Mouse (Mus musculus) forebrain, embryonic 10.5 days (tissue): ENCODE results near the gene Gm37240. TPM values are rescaled to one million over a fixed set of nuclear protein-coding genes. Genes with fewer than 3 reads are reported as not detected.

ENCODE experiments used
- DNase-seq: peaks from one replicate; pipeline ENCODE4 v3.0.0-alpha.2; 2017; ENCODE audit warnings: low spot score; ENCODE audit errors: extremely low spot score
- H3K27ac ChIP-seq: fragments of 300-500 bp; sonication (generic); 2 replicates; pipeline ENCODE4 v1.5.1; 2016; ENCODE audit warnings: mild to moderate bottlenecking
- H3K27me3 ChIP-seq: fragments of 300-500 bp; sonication (generic); 2 replicates; pipeline ENCODE4 v1.6.1; 2016; ENCODE audit warnings: mild to moderate bottlenecking; ENCODE audit not compliant: poor library complexity, severe bottlenecking
- H3K36me3 ChIP-seq: fragments of 300-500 bp; sonication (generic); replicated peaks from 2 replicates; pipeline ENCODE4 v1.6.1; 2016; ENCODE audit warnings: mild to moderate bottlenecking, moderate library complexity
- H3K4me1 ChIP-seq: fragments of 300-500 bp; sonication (generic); 2 replicates; pipeline ENCODE4 v1.6.1; 2016
- H3K4me3 ChIP-seq: fragments of 300-500 bp; sonication (generic); 2 replicates; pipeline ENCODE4 v1.5.1; 2016; ENCODE audit warnings: mild to moderate bottlenecking, moderate library complexity
- H3K9me3 ChIP-seq: fragments of 300-500 bp; sonication (generic); 2 replicates; pipeline ENCODE4 v1.6.1; 2016; ENCODE audit warnings: mild to moderate bottlenecking, moderate library complexity
- WGBS: fragments of 180-500 bp; shearing (Covaris S2); methylation state at CpG from one replicate; pipeline ENCODE4 v1.1.7; 2016; 5-methylcytosine and 5-hydroxymethylcytosine counted together
- polyA plus RNA-seq: library from polyadenylated mRNA; unstranded; fragments of >200 nt; fragmentation: Nextera tagmentation; extraction: Ambion mirVana; gene quantifications from 2 replicates; pipeline ENCODE4 v1.2.1, GENCODE M21; 2016

The Gm37240 gene
- polyA plus RNA-seq, 1 experiment from 2014 or later, result 0.77 TPM

DNA sequence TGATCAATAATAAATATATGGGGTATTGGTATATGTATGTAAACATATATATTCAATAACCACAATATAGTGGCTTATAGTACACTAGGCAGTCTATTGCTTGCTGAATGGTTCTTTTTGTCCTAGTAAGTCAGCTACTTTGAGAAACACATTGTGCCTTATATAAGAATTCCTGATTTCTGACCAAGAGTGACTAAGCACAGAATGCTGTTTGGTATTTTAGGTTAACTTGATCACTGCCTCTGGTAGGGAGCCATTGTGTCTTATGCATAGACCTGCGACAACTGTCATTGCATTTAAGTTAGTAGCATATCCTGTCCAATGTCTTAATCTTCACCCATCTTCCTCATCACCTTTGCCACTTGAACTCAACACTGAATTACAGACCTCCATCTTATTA lies 267.6 kb downstream of the Gm37240 start:
- Histone ChIP-seq H3K27ac (no peak overlapping the region), H3K9me3 (no peaks in the 10 kb centered on the region), H3K36me3 (peaks cover 42% of the 10 kb centered on the region), H3K4me3 (no peak overlapping the region), H3K27me3 (no peaks in the 10 kb centered on the region), H3K4me1 (no peaks in the 10 kb centered on the region)
- WGBS, result 95% methylated on average over 1 of the region's 1 CpGs
- no peak for DNase-seq

GRCm38 (mm10) chr3:85619345-85619744 lies 268.0 kb downstream of the Gm37240 start:
- Histone ChIP-seq H3K27ac (no peak overlapping the region), H3K4me1 (no peaks in the 10 kb centered on the region), H3K4me3 (no peak overlapping the region), H3K27me3 (no peaks in the 10 kb centered on the region), H3K9me3 (no peaks in the 10 kb centered on the region), H3K36me3 (peaks cover 42% of the 10 kb centered on the region)
- DNase-seq, result no peak
- WGBS, result 88% methylated on average over 5 of the region's 5 CpGs

DNA sequence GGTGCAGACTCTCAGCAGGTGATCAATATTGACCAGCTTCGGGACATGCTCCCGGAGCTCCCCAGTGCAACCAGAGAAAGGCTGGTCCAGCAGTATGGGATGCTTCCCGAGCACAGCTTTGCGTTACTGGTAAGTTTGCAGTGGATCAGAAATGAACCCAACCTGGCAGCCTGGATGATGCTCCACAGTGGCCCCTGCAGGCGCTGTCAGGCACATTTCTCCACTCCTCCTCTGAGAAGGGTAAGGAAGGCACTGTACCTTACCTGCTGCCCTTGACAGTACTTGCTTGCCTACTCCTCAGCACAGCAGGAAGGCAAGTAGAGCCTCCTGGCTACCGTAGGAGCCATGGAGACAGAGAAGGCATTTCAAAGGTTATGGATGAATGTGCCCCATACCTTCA lies 268.4 kb downstream of the Gm37240 start:
- Histone ChIP-seq H3K27ac (no peak overlapping the region), H3K36me3 (peaks cover 42% of the 10 kb centered on the region), H3K9me3 (no peaks in the 10 kb centered on the region), H3K4me1 (no peaks in the 10 kb centered on the region), H3K4me3 (no peak overlapping the region), H3K27me3 (no peaks in the 10 kb centered on the region)
- no peak for DNase-seq
- WGBS, result 82% methylated on average over 6 of the region's 6 CpGs

- no peaks in the 10 kb centered on the region for H3K27me3 ChIP-seq
- H3K36me3 ChIP-seq, result peaks cover 42% of the 10 kb centered on the region
- no peaks in the 10 kb centered on the region for H3K9me3 ChIP-seq
- no peak overlapping the region for H3K4me3 ChIP-seq
- H3K27ac ChIP-seq, result no peak overlapping the region
- no peaks in the 10 kb centered on the region for H3K4me1 ChIP-seq
- WGBS, result 93% methylated on average over 1 of the region's 1 CpGs
- DNase-seq, result no peak
Measured at GRCm38 (mm10) chr3:85616389-85616788, 270.9 kb downstream of the Gm37240 start.

DNA sequence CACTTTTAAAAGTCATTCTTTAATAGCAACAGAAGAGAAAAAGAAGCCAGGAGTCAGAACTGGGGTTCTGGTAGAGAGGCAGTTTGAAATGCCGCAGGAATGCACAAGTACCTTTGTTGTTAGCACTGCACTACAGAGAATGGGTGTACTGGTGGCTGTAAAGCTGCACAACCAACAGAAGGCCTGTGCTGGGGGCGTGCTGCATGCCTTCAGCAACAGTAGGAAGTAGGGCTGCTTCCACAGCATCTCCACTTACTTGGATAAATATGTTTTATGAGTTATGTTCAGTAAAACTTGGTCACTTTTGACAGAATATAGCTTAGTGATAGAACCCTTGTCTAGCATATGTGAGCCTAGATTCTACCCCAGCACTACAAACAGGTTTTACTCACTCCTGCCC lies 279.6 kb downstream of the Gm37240 start:
- Histone ChIP-seq H3K27ac (no peak overlapping the region), H3K4me1 (peaks cover 22% of the 10 kb centered on the region), H3K9me3 (no peaks in the 10 kb centered on the region), H3K36me3 (peaks cover 13% of the 10 kb centered on the region), H3K27me3 (no peaks in the 10 kb centered on the region), H3K4me3 (no peak overlapping the region)
- 90% methylated on average over 2 of the region's 2 CpGs for WGBS
- no peak for DNase-seq

- Histone ChIP-seq H3K27ac (no peak overlapping the region), H3K9me3 (no peaks in the 10 kb centered on the region), H3K27me3 (no peaks in the 10 kb centered on the region), H3K4me1 (peaks cover 30% of the 10 kb centered on the region), H3K4me3 (no peak overlapping the region), H3K36me3 (peaks cover 13% of the 10 kb centered on the region)
- 92% methylated on average over 3 of the region's 3 CpGs for WGBS
- DNase-seq, result no peak
Measured at GRCm38 (mm10) chr3:85606912-85607311, 280.4 kb downstream of the Gm37240 start.

DNA sequence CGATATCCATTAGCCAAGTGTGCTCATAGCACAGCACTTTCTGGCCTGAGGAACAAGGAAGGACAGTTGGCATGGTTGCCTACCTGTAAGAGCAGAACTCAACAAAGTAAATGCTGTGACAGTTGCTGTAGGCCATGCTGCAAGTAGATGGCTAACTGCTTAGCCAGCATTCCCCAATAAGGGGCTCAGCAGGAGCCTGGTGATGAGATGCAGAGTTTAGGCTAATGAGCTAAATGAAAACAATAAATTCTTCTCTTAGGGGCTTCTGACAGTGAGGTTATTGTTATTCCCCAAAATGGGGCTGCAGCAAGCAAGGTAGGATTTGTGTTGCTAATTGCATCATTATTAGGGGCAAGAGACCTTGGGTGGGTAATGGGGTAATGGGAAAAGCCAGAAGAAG lies 283.5 kb downstream of the Gm37240 start:
- no peaks in the 10 kb centered on the region for H3K27me3 ChIP-seq
- WGBS, result 95% methylated on average over 1 of the region's 1 CpGs
- H3K9me3 ChIP-seq, result no peaks in the 10 kb centered on the region
- H3K4me3 ChIP-seq, result no peak overlapping the region
- peaks cover 40% of the 10 kb centered on the region for H3K4me1 ChIP-seq
- H3K27ac ChIP-seq, result no peak overlapping the region
- DNase-seq, result no peak
- peaks cover 10% of the 10 kb centered on the region for H3K36me3 ChIP-seq

DNA sequence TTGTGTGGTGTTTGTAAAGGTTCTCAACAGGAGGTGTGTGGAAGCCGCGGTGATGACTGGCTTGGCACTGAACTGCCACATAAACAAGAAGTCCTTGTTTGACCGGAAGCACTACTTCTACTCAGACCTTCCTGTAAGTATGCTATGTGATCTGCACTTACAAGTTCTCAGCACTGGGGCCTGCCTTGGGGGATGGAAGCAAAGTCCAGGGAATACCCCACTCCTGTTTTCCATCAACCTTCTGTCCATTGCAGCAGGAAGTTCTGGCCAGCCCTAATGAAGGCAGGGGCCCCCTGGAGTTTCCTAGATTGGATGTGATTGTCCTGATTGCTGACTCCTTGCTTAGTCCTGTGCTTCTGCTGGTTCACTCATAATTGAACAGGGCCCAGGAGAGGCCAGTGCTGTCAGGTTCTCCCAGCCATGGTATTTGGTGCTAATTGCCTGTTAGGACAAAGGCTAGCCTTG lies 285.4 kb downstream of the Gm37240 start:
- H3K27ac ChIP-seq, result peak overlapping the region; percentile 66
- no peak overlapping the region for H3K4me3 ChIP-seq
- no peaks in the 10 kb centered on the region for H3K9me3 ChIP-seq
- H3K4me1 ChIP-seq, result peaks cover 40% of the 10 kb centered on the region
- 50% methylated on average over 3 of the region's 3 CpGs for WGBS
- peak; percentile 49 for DNase-seq
- peaks cover 10% of the 10 kb centered on the region for H3K36me3 ChIP-seq
- no peaks in the 10 kb centered on the region for H3K27me3 ChIP-seq

- H3K4me3 ChIP-seq, result no peak overlapping the region
- H3K27me3 ChIP-seq, result no peaks in the 10 kb centered on the region
- no peak for DNase-seq
- 93% methylated on average over 3 of the region's 3 CpGs for WGBS
- no peak overlapping the region for H3K27ac ChIP-seq
- no peaks in the 10 kb centered on the region for H3K9me3 ChIP-seq
- H3K4me1 ChIP-seq, result peaks cover 36% of the 10 kb centered on the region
- H3K36me3 ChIP-seq, result no peaks in the 10 kb centered on the region
Measured at GRCm38 (mm10) chr3:85599526-85599925, 287.8 kb downstream of the Gm37240 start.

DNA sequence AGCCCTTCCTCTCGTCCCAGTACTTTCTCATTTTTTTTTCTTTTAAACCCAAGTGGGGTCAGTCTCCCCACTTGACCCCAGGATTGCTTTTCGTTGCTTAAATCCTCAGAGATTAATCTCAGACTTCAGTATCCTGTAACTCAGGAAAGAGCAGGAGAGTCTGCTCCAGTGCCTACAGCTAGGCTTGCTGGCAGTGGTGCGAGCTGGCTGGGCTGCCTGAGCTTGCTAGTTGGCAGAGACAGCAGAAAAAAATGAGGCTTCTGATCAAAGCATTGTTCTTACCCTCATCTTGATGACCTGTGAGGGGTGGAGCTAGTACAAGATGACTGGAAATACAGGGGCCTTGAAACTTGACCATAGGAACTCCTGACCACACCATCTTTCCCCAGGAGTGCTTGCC lies 292.9 kb downstream of the Gm37240 start:
- WGBS, result 80% methylated on average over 3 of the region's 3 CpGs
- Histone ChIP-seq H3K27me3 (no peaks in the 10 kb centered on the region), H3K4me3 (no peak overlapping the region), H3K36me3 (no peaks in the 10 kb centered on the region), H3K4me1 (no peaks in the 10 kb centered on the region), H3K27ac (no peak overlapping the region), H3K9me3 (no peaks in the 10 kb centered on the region)
- DNase-seq, result no peak

GRCm38 (mm10) chr3:85592640-85593252 lies 294.6 kb downstream of the Gm37240 start:
- Histone ChIP-seq H3K27me3 (no peaks in the 10 kb centered on the region), H3K4me1 (no peaks in the 10 kb centered on the region), H3K9me3 (no peaks in the 10 kb centered on the region), H3K27ac (no peak overlapping the region), H3K36me3 (no peaks in the 10 kb centered on the region), H3K4me3 (no peak overlapping the region)
- DNase-seq, result no peak
- 95% methylated on average over 5 of the region's 5 CpGs for WGBS

GRCm38 (mm10) chr3:85592067-85592466 lies 295.3 kb downstream of the Gm37240 start:
- Histone ChIP-seq H3K9me3 (no peaks in the 10 kb centered on the region), H3K4me3 (no peak overlapping the region), H3K4me1 (no peaks in the 10 kb centered on the region), H3K27ac (no peak overlapping the region), H3K36me3 (no peaks in the 10 kb centered on the region), H3K27me3 (no peaks in the 10 kb centered on the region)
- DNase-seq, result no peak
- 88% methylated on average over 4 of the region's 4 CpGs for WGBS

- H3K4me1 ChIP-seq, result no peaks in the 10 kb centered on the region
- no peaks in the 10 kb centered on the region for H3K36me3 ChIP-seq
- H3K27ac ChIP-seq, result no peak overlapping the region
- 93% methylated on average over 3 of the region's 3 CpGs for WGBS
- no peaks in the 10 kb centered on the region for H3K9me3 ChIP-seq
- H3K4me3 ChIP-seq, result no peak overlapping the region
- no peaks in the 10 kb centered on the region for H3K27me3 ChIP-seq
- no peak for DNase-seq
Measured at GRCm38 (mm10) chr3:85590090-85590754, 297.1 kb downstream of the Gm37240 start.
